Mouse (Mus musculus): ENCODE results near the gene Ankrd55. TPM values are rescaled to one million over a fixed set of nuclear protein-coding genes. Genes with fewer than 3 reads are reported as not detected.

Gene Ankrd55
- polyA plus RNA-seq, 1 experiment from 2014 or later, result 0.08 TPM

- no peak for ATAC-seq
- H3K27me3 ChIP-seq (replicated peaks), result no peaks in the 10 kb centered on the region
- no peaks in the 10 kb centered on the region for H3K9me3 ChIP-seq (replicated peaks)
- 66% methylated on average over 5 of the region's 5 CpGs for WGBS (ENCODE audit: insufficient replicate concordance)
- no peak overlapping the region for H3K4me3 ChIP-seq
- no peaks in the 10 kb centered on the region for H3K36me3 ChIP-seq
- H3K4me2 ChIP-seq, result no peak overlapping the region
- H3K9ac ChIP-seq, result no peak overlapping the region
- H3K4me1 ChIP-seq, result no peaks in the 10 kb centered on the region
- no peak overlapping the region for H3K27ac ChIP-seq
These were observed 77.1 kb downstream of the Ankrd55 start for GRCm38 (mm10) chr13:112365303-112365702.

- no peak for ATAC-seq
- no peaks in the 10 kb centered on the region for H3K27me3 ChIP-seq (replicated peaks)
- 50% methylated on average over 4 of the region's 4 CpGs for WGBS (ENCODE audit: insufficient replicate concordance)
These were observed 77.5 kb downstream of the Ankrd55 start for GRCm38 (mm10) chr13:112365762-112366161.

GRCm38 (mm10) chr13:112366321-112367029 is 78.2 kb downstream of the Ankrd55 start:
- Histone ChIP-seq H3K4me2 (no peak overlapping the region), H3K9me3 (replicated peaks) (no peaks in the 10 kb centered on the region), H3K27ac (no peak overlapping the region), H3K4me1 (no peaks in the 10 kb centered on the region), H3K4me3 (no peak overlapping the region), H3K27me3 (replicated peaks) (no peaks in the 10 kb centered on the region), H3K36me3 (no peaks in the 10 kb centered on the region), H3K9ac (no peak overlapping the region)
- ATAC-seq, result no peak
- 71% methylated on average over 4 of the region's 4 CpGs for WGBS (ENCODE audit: insufficient replicate concordance)

More at GRCm38 (mm10) chr13:112365762-112366161, 77.5 kb downstream of the Ankrd55 start:
- H3K27ac ChIP-seq, result no peak overlapping the region
- no peak overlapping the region for H3K9ac ChIP-seq
- no peak overlapping the region for H3K4me2 ChIP-seq
- H3K4me3 ChIP-seq, result no peak overlapping the region
- no peaks in the 10 kb centered on the region for H3K36me3 ChIP-seq
- H3K4me1 ChIP-seq, result no peaks in the 10 kb centered on the region
- no peaks in the 10 kb centered on the region for H3K9me3 ChIP-seq (replicated peaks)

- WGBS (ENCODE audit: insufficient replicate concordance), result 83% methylated on average over 4 of the region's 4 CpGs
- no peaks in the 10 kb centered on the region for H3K27me3 ChIP-seq (replicated peaks)
- H3K27ac ChIP-seq, result no peak overlapping the region
- H3K4me3 ChIP-seq, result no peak overlapping the region
- H3K9ac ChIP-seq, result no peak overlapping the region
- H3K4me1 ChIP-seq, result no peaks in the 10 kb centered on the region
- H3K36me3 ChIP-seq, result no peaks in the 10 kb centered on the region
- no peaks in the 10 kb centered on the region for H3K9me3 ChIP-seq (replicated peaks)
- ATAC-seq, result no peak
- no peak overlapping the region for H3K4me2 ChIP-seq
These were observed 83.5 kb downstream of the Ankrd55 start for GRCm38 (mm10) chr13:112371729-112372128.

GRCm38 (mm10) chr13:112375766-112376165 is 87.5 kb downstream of the Ankrd55 start:
- no peaks in the 10 kb centered on the region for H3K9me3 ChIP-seq (replicated peaks)
- no peak overlapping the region for H3K9ac ChIP-seq
- no peaks in the 10 kb centered on the region for H3K4me1 ChIP-seq
- H3K27me3 ChIP-seq (replicated peaks), result no peaks in the 10 kb centered on the region
- no peak overlapping the region for H3K4me2 ChIP-seq
- no peak overlapping the region for H3K4me3 ChIP-seq
- no peaks in the 10 kb centered on the region for H3K36me3 ChIP-seq
- WGBS (ENCODE audit: insufficient replicate concordance), result 62% methylated on average over 8 of the region's 8 CpGs
- ATAC-seq, result no peak
- no peak overlapping the region for H3K27ac ChIP-seq

- no peak overlapping the region for H3K9ac ChIP-seq
- H3K27ac ChIP-seq, result no peak overlapping the region
- H3K4me3 ChIP-seq, result no peak overlapping the region
- H3K4me1 ChIP-seq, result no peaks in the 10 kb centered on the region
- H3K4me2 ChIP-seq, result no peak overlapping the region
- no peaks in the 10 kb centered on the region for H3K27me3 ChIP-seq (replicated peaks)
- WGBS (ENCODE audit: insufficient replicate concordance), result 68% methylated on average over 9 of the region's 9 CpGs
- no peaks in the 10 kb centered on the region for H3K9me3 ChIP-seq (replicated peaks)
- no peak for ATAC-seq
- no peaks in the 10 kb centered on the region for H3K36me3 ChIP-seq
These were observed 90.6 kb downstream of the Ankrd55 start for GRCm38 (mm10) chr13:112378782-112379305.

- Histone ChIP-seq H3K4me3 (no peak overlapping the region), H3K27ac (no peak overlapping the region), H3K36me3 (no peaks in the 10 kb centered on the region), H3K4me2 (no peak overlapping the region), H3K4me1 (no peaks in the 10 kb centered on the region), H3K9me3 (replicated peaks) (no peaks in the 10 kb centered on the region), H3K27me3 (replicated peaks) (no peaks in the 10 kb centered on the region), H3K9ac (no peak overlapping the region)
- WGBS (ENCODE audit: insufficient replicate concordance), result 67% methylated on average over 2 of the region's 2 CpGs
- ATAC-seq, result no peak
These were observed 93.2 kb downstream of the Ankrd55 start for GRCm38 (mm10) chr13:112381476-112381875.

GRCm38 (mm10) chr13:112382457-112382856 is 94.2 kb downstream of the Ankrd55 start:
- ATAC-seq, result no peak
- no peak overlapping the region for H3K27ac ChIP-seq
- whole genome bisulfite sequencing (ENCODE audit: insufficient replicate concordance), result 60% methylated on average over 4 of the region's 4 CpGs

GRCm38 (mm10) chr13:112382956-112383355 is 94.7 kb downstream of the Ankrd55 start:
- Histone ChIP-seq H3K27me3 (replicated peaks) (no peaks in the 10 kb centered on the region), H3K9ac (no peak overlapping the region), H3K4me2 (no peak overlapping the region), H3K9me3 (replicated peaks) (no peaks in the 10 kb centered on the region), H3K36me3 (no peaks in the 10 kb centered on the region), H3K27ac (no peak overlapping the region), H3K4me3 (no peak overlapping the region), H3K4me1 (no peaks in the 10 kb centered on the region)
- WGBS (ENCODE audit: insufficient replicate concordance), result 65% methylated on average over 3 of the region's 3 CpGs
- no peak for ATAC-seq

More at GRCm38 (mm10) chr13:112382457-112382856, 94.2 kb downstream of the Ankrd55 start:
- Histone ChIP-seq H3K36me3 (no peaks in the 10 kb centered on the region), H3K4me2 (no peak overlapping the region), H3K4me1 (no peaks in the 10 kb centered on the region), H3K27me3 (replicated peaks) (no peaks in the 10 kb centered on the region), H3K9ac (no peak overlapping the region), H3K9me3 (replicated peaks) (no peaks in the 10 kb centered on the region), H3K4me3 (no peak overlapping the region)

GRCm38 (mm10) chr13:112383941-112384659 is 95.8 kb downstream of the Ankrd55 start:
- no peak for ATAC-seq
- Histone ChIP-seq H3K9ac (no peak overlapping the region), H3K36me3 (no peaks in the 10 kb centered on the region), H3K27me3 (replicated peaks) (no peaks in the 10 kb centered on the region), H3K4me1 (no peaks in the 10 kb centered on the region), H3K4me2 (no peak overlapping the region), H3K9me3 (replicated peaks) (no peaks in the 10 kb centered on the region), H3K4me3 (no peak overlapping the region), H3K27ac (no peak overlapping the region)
- WGBS (ENCODE audit: insufficient replicate concordance), result 68% methylated on average over 11 of the region's 11 CpGs

GRCm38 (mm10) chr13:112385040-112385439 is 96.8 kb downstream of the Ankrd55 start:
- no peak for ATAC-seq
- H3K9ac ChIP-seq, result no peak overlapping the region
- H3K27ac ChIP-seq, result no peak overlapping the region
- WGBS (ENCODE audit: insufficient replicate concordance), result 70% methylated on average over 9 of the region's 9 CpGs
- H3K4me3 ChIP-seq, result no peak overlapping the region
- H3K27me3 ChIP-seq (replicated peaks), result no peaks in the 10 kb centered on the region
- no peaks in the 10 kb centered on the region for H3K36me3 ChIP-seq
- no peaks in the 10 kb centered on the region for H3K9me3 ChIP-seq (replicated peaks)
- no peak overlapping the region for H3K4me2 ChIP-seq
- no peaks in the 10 kb centered on the region for H3K4me1 ChIP-seq

- no peak for ATAC-seq
- Histone ChIP-seq H3K4me3 (no peak overlapping the region), H3K27me3 (replicated peaks) (no peaks in the 10 kb centered on the region), H3K36me3 (no peaks in the 10 kb centered on the region), H3K9ac (no peak overlapping the region), H3K27ac (no peak overlapping the region), H3K4me1 (no peaks in the 10 kb centered on the region), H3K4me2 (no peak overlapping the region), H3K9me3 (replicated peaks) (no peaks in the 10 kb centered on the region)
- 59% methylated on average over 2 of the region's 2 CpGs for WGBS (ENCODE audit: insufficient replicate concordance)
These were observed 98.3 kb downstream of the Ankrd55 start for GRCm38 (mm10) chr13:112386494-112387075.
